ENCODE assay signal across 23 mouse cellular contexts in genomic region chr9:106856664-106857063, GRCm38 (mm10).
"Had no signal": no experiment of that assay in that cellular context is flagged by ENCODE, and none has a peak within 500 bp of the region (broad histone marks: within the 10 kb centered on the region; RNA-seq: fewer than 3 reads in every experiment).

No protein-coding gene starts in this region.

- H3K9me3 ChIP-seq: hindbrain, embryonic 13.5 days; hindbrain, embryonic 15.5 days; kidney, embryonic 15.5 days; limb, embryonic 13.5 days; limb, embryonic 15.5 days; liver, embryonic 13.5 days; liver, embryonic 15.5 days had no signal

- H3K4me3 ChIP-seq: hindbrain, embryonic 13.5 days; hindbrain, embryonic 15.5 days; kidney, embryonic 15.5 days; limb, embryonic 13.5 days; limb, embryonic 15.5 days; liver, embryonic 13.5 days; liver, embryonic 15.5 days had no signal

- DNase-seq: forebrain, postnatal 0 days; gastrocnemius, postnatal 14 days; gastrocnemius, postnatal 36 days; heart, adult 18-20 months; heart, postnatal 14 days; heart, postnatal 36 days; kidney, adult 11 months; kidney, adult 2 months; kidney, adult 9 months; kidney, postnatal 10 days; kidney, postnatal 25 days; layer of hippocampus, postnatal 36 days; left cerebral cortex, postnatal 4 days; liver, embryonic 13.5 days had no signal

- H3K4me2 ChIP-seq: heart, embryonic 11.5 days; hindbrain, embryonic 13.5 days; hindbrain, embryonic 15.5 days; kidney, embryonic 15.5 days; limb, embryonic 13.5 days; limb, embryonic 15.5 days; liver, embryonic 11.5 days; liver, embryonic 13.5 days; liver, embryonic 15.5 days had no signal

- H3K4me1 ChIP-seq: hindbrain, embryonic 13.5 days; hindbrain, embryonic 15.5 days; kidney, embryonic 15.5 days; limb, embryonic 13.5 days; limb, embryonic 15.5 days; liver, embryonic 13.5 days; liver, embryonic 15.5 days had no signal

- H3K9ac ChIP-seq: forebrain, postnatal 0 days; hindbrain, embryonic 13.5 days; hindbrain, embryonic 15.5 days; kidney, embryonic 15.5 days; limb, embryonic 13.5 days; limb, embryonic 15.5 days; liver, embryonic 13.5 days; liver, embryonic 15.5 days had no signal

- H3K27me3 ChIP-seq: hindbrain, embryonic 13.5 days; hindbrain, embryonic 15.5 days; kidney, embryonic 15.5 days; limb, embryonic 13.5 days; limb, embryonic 15.5 days; liver, embryonic 13.5 days; liver, embryonic 15.5 days had no signal

- ATAC-seq: forebrain, postnatal 0 days; hindbrain, postnatal 0 days had no signal

- H3K27ac ChIP-seq: hindbrain, embryonic 13.5 days; hindbrain, embryonic 15.5 days; hindbrain, postnatal 0 days; kidney, embryonic 15.5 days; limb, embryonic 13.5 days; limb, embryonic 15.5 days; liver, embryonic 13.5 days; liver, embryonic 15.5 days had no signal
